Mouse (Mus musculus) B cell, adult 2 months (primary cell): ENCODE measurements around the gene Dusp28.

Source experiments
- DNase-seq, 2 experiments: peaks; one replicate each; pipeline ENCODE4 v3.0.0; 2022

Dusp28 gene

GRCm38 (mm10) chr1:92909068-92909467 lies 2.3 kb downstream of the Dusp28 start:
- DNase-seq, result peak; percentile 40 to 49

- peak; percentile 73 to 76 for DNase-seq
These were observed 3.6 kb downstream of the Dusp28 start, which contains the start of gene Rnpepl1 for GRCm38 (mm10) chr1:92910239-92910885. Gene Rnpepl1 (plus strand): TSS chr1:92910783.

GRCm38 (mm10) chr1:92910925-92911720 lies 4.3 kb downstream of the Dusp28 start:
- peak; percentile 58 to 65 for DNase-seq

- peak; percentile 13 to 29 for DNase-seq
These were observed 4.9 kb downstream of the Dusp28 start for GRCm38 (mm10) chr1:92911721-92912138.

- no peak for DNase-seq
These were observed 5.5 kb downstream of the Dusp28 start for GRCm38 (mm10) chr1:92912286-92912685.

GRCm38 (mm10) chr1:92914239-92914638 lies 7.5 kb downstream of the Dusp28 start:
- DNase-seq, result no peak

GRCm38 (mm10) chr1:92914993-92915392 lies 8.2 kb downstream of the Dusp28 start:
- DNase-seq, result no peak

GRCm38 (mm10) chr1:92916725-92917124 lies 9.9 kb downstream of the Dusp28 start:
- no peak for DNase-seq

GRCm38 (mm10) chr1:92919151-92919550 lies 12.4 kb downstream of the Dusp28 start:
- no peak for DNase-seq

GRCm38 (mm10) chr1:92919775-92920174 lies 13.0 kb downstream of the Dusp28 start:
- no peak for DNase-seq

GRCm38 (mm10) chr1:92920474-92921200 lies 13.9 kb downstream of the Dusp28 start:
- no peak for DNase-seq

GRCm38 (mm10) chr1:92921496-92921895 lies 14.7 kb downstream of the Dusp28 start:
- DNase-seq, result no peak

GRCm38 (mm10) chr1:92930171-92930706 lies 23.5 kb downstream of the Dusp28 start:
- DNase-seq, result no peak

- DNase-seq, result peak in 1 of 2 experiments; percentile 19
These were observed 26.8 kb downstream of the Dusp28 start for GRCm38 (mm10) chr1:92933611-92934010.

GRCm38 (mm10) chr1:92934182-92934827 lies 27.5 kb downstream of the Dusp28 start, which contains the start of gene Capn10:
Gene Capn10 (plus strand): TSS chr1:92934376.
- peak; percentile 89 to 90 for DNase-seq

GRCm38 (mm10) chr1:92935054-92935962 lies 28.5 kb downstream of the Dusp28 start:
- DNase-seq, result no peak

GRCm38 (mm10) chr1:92935977-92936376 lies 29.2 kb downstream of the Dusp28 start:
- DNase-seq, result no peak

- DNase-seq, result no peak
These were observed 29.7 kb downstream of the Dusp28 start for GRCm38 (mm10) chr1:92936467-92936866.

- DNase-seq, result no peak
These were observed 31.0 kb downstream of the Dusp28 start for GRCm38 (mm10) chr1:92937797-92938196.

GRCm38 (mm10) chr1:92939746-92940145 lies 33.0 kb downstream of the Dusp28 start:
- DNase-seq, result no peak

GRCm38 (mm10) chr1:92943219-92943989 lies 36.6 kb downstream of the Dusp28 start:
- DNase-seq, result no peak
